Mouse (Mus musculus) G1E (cell line): Measurements from ENCODE around the gene Dync1i1.

Source experiments
- CTCF ChIP-seq: IDR thresholded peaks from 2 replicates; pipeline ENCODE4 v1.5.1; 2012; ENCODE audit warnings: low read depth, low read length, inconsistent platforms, mixed read lengths
- GATA1 ChIP-seq: IDR thresholded peaks from 2 replicates; pipeline ENCODE4 v1.6.1; 2012; ENCODE audit warnings: borderline replicate concordance, low read length, inconsistent platforms, mixed read lengths
- TAL1 ChIP-seq: conservative IDR thresholded peaks from 2 replicates; pipeline ENCODE4 v1.6.1; 2012; ENCODE audit warnings: low read depth, low read length, inconsistent platforms, mixed read lengths

GRCm38 (mm10) chr6:5920670-5921069 is 195.2 kb downstream of the Dync1i1 start:
- TF ChIP-seq CTCF (no peak), TAL1 (no peak), GATA1 (no peak)
